In the genomic region with DNA sequence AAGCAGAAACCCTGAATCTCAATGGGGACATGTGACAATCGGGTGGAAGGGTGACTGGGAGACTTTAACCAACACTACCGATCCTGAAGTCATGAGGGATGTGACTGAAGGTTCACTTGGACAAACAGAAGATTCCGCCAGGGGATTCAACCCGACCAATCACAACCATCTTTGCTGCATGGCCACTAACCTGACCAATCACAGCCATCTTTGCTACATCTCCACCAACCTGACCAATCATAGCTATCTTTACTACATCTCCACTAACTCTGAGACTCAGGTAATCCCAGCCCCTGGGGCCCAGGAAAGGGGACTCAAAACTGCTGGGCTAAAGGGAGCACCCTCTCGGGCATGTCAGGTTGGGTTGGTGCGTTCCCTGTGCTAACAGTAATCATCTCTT, we compare ENCODE assay signal across 19 mouse cellular contexts. TPM values are rescaled to one million over a fixed set of nuclear protein-coding genes. Genes with fewer than 3 reads are reported as not detected.
DNase-seq lines count a peak whose midpoint lies in the region; ATAC-seq and TF ChIP-seq lines count a peak whose summit lies in the region.
"Had no signal": no experiment of that assay in that cellular context is flagged by ENCODE, and none has a peak within 500 bp of the region (broad histone marks: within the 10 kb centered on the region; RNA-seq: fewer than 3 reads in every experiment).

No protein-coding gene starts in this region.

- ATAC-seq in intestine, postnatal 0 days: no peak
- no peak; the same call in 1 of the 2 replicates for ATAC-seq in intestine, embryonic 16.5 days
- ATAC-seq: forebrain, embryonic 13.5 days; hindbrain, embryonic 16.5 days; Patski had no signal

- H3K9ac ChIP-seq in intestine, postnatal 0 days (ENCODE audit: low read depth, low read length): no peak overlapping the region
- no peak overlapping the region for H3K9ac ChIP-seq in intestine, embryonic 16.5 days (ENCODE audit: low read depth, low read length)
- H3K9ac ChIP-seq: forebrain, embryonic 13.5 days; hindbrain, embryonic 12.5 days had no signal

- TF ChIP-seq POLR2A in testis, adult 2 months (IDR thresholded peaks at IDR 0.05; ENCODE audit: control insufficient read depth, low read depth, low read length): no peak

- H3K27me3 ChIP-seq in intestine, postnatal 0 days (replicated peaks; ENCODE audit: control insufficient read depth, insufficient read depth, low read length): no peaks in the 10 kb centered on the region
- no peaks in the 10 kb centered on the region for H3K27me3 ChIP-seq in intestine, embryonic 16.5 days (replicated peaks; ENCODE audit: control insufficient read depth, insufficient read depth, low read length)
- H3K27me3 ChIP-seq in testis, adult 2 months (ENCODE audit: control insufficient read depth, insufficient read depth, low read length): no peaks in the 10 kb centered on the region
- no peaks in the 10 kb centered on the region for H3K27me3 ChIP-seq in midbrain, embryonic 10.5 days (ENCODE audit: low read depth, poor library complexity, severe bottlenecking)
- H3K27me3 ChIP-seq: forebrain, embryonic 13.5 days; hindbrain, embryonic 12.5 days; Patski had no signal

- no peaks in the 10 kb centered on the region for H3K9me3 ChIP-seq in intestine, postnatal 0 days (ENCODE audit: control insufficient read depth)
- no peaks in the 10 kb centered on the region for H3K9me3 ChIP-seq in intestine, embryonic 16.5 days (ENCODE audit: control insufficient read depth, low read length)
- H3K9me3 ChIP-seq in midbrain, embryonic 10.5 days (replicated peaks): no peaks in the 10 kb centered on the region
- H3K9me3 ChIP-seq: embryonic facial prominence, embryonic 10.5 days; forebrain, embryonic 13.5 days; heart, embryonic 10.5 days; hindbrain, embryonic 12.5 days had no signal

- TF ChIP-seq CTCF in intestine, postnatal 0 days (IDR thresholded peaks at IDR 0.05; ENCODE audit: low read depth): no peak
- TF ChIP-seq CTCF in testis, adult 2 months (IDR thresholded peaks at IDR 0.05; ENCODE audit: control insufficient read depth, insufficient read depth, insufficient replicate concordance, low read depth, low read length): no peak

- no peaks in the 10 kb centered on the region for H3K4me1 ChIP-seq in intestine, postnatal 0 days (replicated peaks; ENCODE audit: control insufficient read depth, insufficient read depth, low read length)
- peaks cover 4% of the 10 kb centered on the region; the same call in 1 of the 2 replicates for H3K4me1 ChIP-seq in intestine, embryonic 16.5 days (ENCODE audit: control insufficient read depth, insufficient read depth, low read length)
- peaks cover 9% of the 10 kb centered on the region for H3K4me1 ChIP-seq in testis, adult 2 months (ENCODE audit: control insufficient read depth, insufficient read depth, low read length)
- H3K4me1 ChIP-seq in midbrain, embryonic 10.5 days: peaks cover 8% of the 10 kb centered on the region; the same call in 1 of the 2 replicates
- H3K4me1 ChIP-seq: forebrain, embryonic 13.5 days had no signal

- WGBS in intestine, postnatal 0 days: 85% methylated on average over 6 of the region's 6 CpGs
- 87% methylated on average over 6 of the region's 6 CpGs for WGBS in intestine, embryonic 16.5 days
- 92% methylated on average over 6 of the region's 6 CpGs for WGBS in midbrain, embryonic 10.5 days

- no peaks in the 10 kb centered on the region for H3K36me3 ChIP-seq in intestine, postnatal 0 days (ENCODE audit: control insufficient read depth, insufficient read depth)
- H3K36me3 ChIP-seq in intestine, embryonic 16.5 days (ENCODE audit: control insufficient read depth, insufficient read depth, low read length): no peaks in the 10 kb centered on the region
- H3K36me3 ChIP-seq in testis, adult 2 months (ENCODE audit: control insufficient read depth, insufficient read depth, low read length): no peaks in the 10 kb centered on the region
- H3K36me3 ChIP-seq in midbrain, embryonic 10.5 days: no peaks in the 10 kb centered on the region
- H3K36me3 ChIP-seq: embryonic facial prominence, embryonic 10.5 days; heart, embryonic 10.5 days; hindbrain, embryonic 12.5 days had no signal

- no peak overlapping the region for H3K27ac ChIP-seq in intestine, postnatal 0 days (ENCODE audit: low read depth, low read length)
- no peak overlapping the region for H3K27ac ChIP-seq in intestine, embryonic 16.5 days (ENCODE audit: low read length)
- no peak overlapping the region for H3K27ac ChIP-seq in testis, adult 2 months (ENCODE audit: control insufficient read depth, insufficient read depth, low read depth, low read length)
- H3K27ac ChIP-seq in midbrain, embryonic 10.5 days (replicated peaks): no peak overlapping the region
- H3K27ac ChIP-seq: embryonic facial prominence, embryonic 10.5 days; forebrain, embryonic 13.5 days; heart, embryonic 10.5 days; hindbrain, embryonic 12.5 days had no signal

- DNase-seq in testis, postnatal 10 days (ENCODE audit: low spot score): no peak
- DNase-seq in R1 (ENCODE audit: low read depth, low spot score): peak; percentile 74
- no peak for DNase-seq in retina, embryonic 14.5 days (ENCODE audit: low spot score)
- DNase-seq in midbrain, embryonic 10.5 days (ENCODE audit: low spot score): no peak
- DNase-seq: adrenal gland, adult 8-10 months; adrenal gland, postnatal 36 days; cerebellum, adult 2 months; cerebellum, postnatal 10 days; gastrocnemius, postnatal 10 days; heart, postnatal 4 days had no signal

- peak overlapping the region; percentile 21 for H3K4me2 ChIP-seq in intestine, postnatal 0 days (replicated peaks; ENCODE audit: low read depth)
- H3K4me2 ChIP-seq in intestine, embryonic 16.5 days (ENCODE audit: low read depth, low read length): no peak overlapping the region
- H3K4me2 ChIP-seq: forebrain, embryonic 13.5 days; hindbrain, embryonic 12.5 days had no signal

- H3K4me3 ChIP-seq in intestine, postnatal 0 days (ENCODE audit: low read depth, low read length): no peak overlapping the region
- no peak overlapping the region for H3K4me3 ChIP-seq in intestine, embryonic 16.5 days (ENCODE audit: low read length)
- H3K4me3 ChIP-seq in testis, adult 2 months (ENCODE audit: control insufficient read depth, low read depth, low read length): peak overlapping the region; percentile 64
- H3K4me3 ChIP-seq in midbrain, embryonic 10.5 days: no peak overlapping the region
- H3K4me3 ChIP-seq: embryonic facial prominence, embryonic 10.5 days; forebrain, embryonic 13.5 days; heart, embryonic 10.5 days; hindbrain, embryonic 12.5 days had no signal

RNA-seq across cellular contexts. Expression of a gene that starts 6.3 kb away (rescaled TPM):
- polyA plus RNA-seq in intestine, postnatal 0 days (2015; fragmentation: Nextera tagmentation; extraction: Ambion mirVana): 23.9 and 26.3 TPM in 2 replicates
- 30.8 and 32.9 TPM in 2 replicates for polyA plus RNA-seq in intestine, embryonic 16.5 days (2015; fragmentation: Nextera tagmentation; extraction: Ambion mirVana)
- 95.4 and 112 TPM in 2 replicates for polyA plus RNA-seq in testis, adult 2 months (2012; rRNA removed)
- 18.4 and 19.7 TPM in 2 replicates for polyA plus RNA-seq in midbrain, embryonic 10.5 days (2016; fragmentation: Nextera tagmentation; extraction: Ambion mirVana)

RNA-seq across cellular contexts. Expression of a gene that starts 53.8 kb away (rescaled TPM):
- polyA plus RNA-seq in intestine, postnatal 0 days (2015; fragmentation: Nextera tagmentation; extraction: Ambion mirVana): 2.4 and 3.0 TPM in 2 replicates
- polyA plus RNA-seq in intestine, embryonic 16.5 days (2015; fragmentation: Nextera tagmentation; extraction: Ambion mirVana): 3.5 and 3.7 TPM in 2 replicates
- polyA plus RNA-seq in testis, adult 2 months (2012; rRNA removed): 14.0 and 15.0 TPM in 2 replicates
- polyA plus RNA-seq in midbrain, embryonic 10.5 days (2016; fragmentation: Nextera tagmentation; extraction: Ambion mirVana): 7.8 and 8.0 TPM in 2 replicates
- polyA plus RNA-seq: Patski had no signal
